Mouse (Mus musculus) urinary bladder, adult 2 months (tissue): ENCODE data around the gene Efs. TPM values are rescaled to one million over a fixed set of nuclear protein-coding genes. Genes with fewer than 3 reads are reported as not detected.
"Not testable (repeated sequence)": the region's sequence is repeated elsewhere in the genome, so short reads cannot be mapped to it uniquely, and the experiment has no call there.

Source experiments
- DNase-seq: peaks from one replicate; pipeline ENCODE4 v3.0.0; 2022; ENCODE audit warnings: low spot score
- polyA plus RNA-seq: library from polyadenylated mRNA; depleted of rRNA; stranded (reverse); fragments of >200 nt; gene quantifications from 2 replicates; pipeline ENCODE4 v1.2.3, GENCODE M21; 2012

The Efs gene
- polyA plus RNA-seq, 1 experiment = 46.6 TPM

DNA sequence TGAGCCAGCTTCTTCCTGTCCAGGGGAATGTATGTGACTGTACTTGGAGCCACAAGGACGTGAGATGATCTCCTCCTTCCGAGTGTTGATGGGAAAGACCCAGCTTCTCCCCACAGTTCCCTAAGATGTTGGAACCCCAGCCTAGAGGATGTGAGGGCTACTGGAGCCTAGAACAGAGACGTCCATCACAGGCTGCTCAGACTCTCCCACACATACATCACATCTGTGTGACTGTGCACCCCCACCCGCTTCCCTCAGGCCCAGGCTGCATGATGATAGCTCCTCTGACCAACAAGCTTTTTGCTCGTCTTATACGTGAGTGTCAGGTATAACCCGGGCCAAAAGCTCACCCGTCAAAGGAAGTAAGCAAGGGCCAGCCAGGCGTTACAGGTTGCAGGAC lies 22.9 kb upstream of the Efs start:
- no peak for DNase-seq

GRCm38 (mm10) chr14:54947008-54947407 lies 21.1 kb upstream of the Efs start:
- not testable (repeated sequence) for DNase-seq

GRCm38 (mm10) chr14:54945975-54946704 lies 20.2 kb upstream of the Efs start:
- no peak for DNase-seq

- DNase-seq = no peak
Measured at GRCm38 (mm10) chr14:54944939-54945338, 19.0 kb upstream of the Efs start.

- DNase-seq = no peak
Measured at GRCm38 (mm10) chr14:54943971-54944370, 18.0 kb upstream of the Efs start.

GRCm38 (mm10) chr14:54942479-54942878 lies 16.6 kb upstream of the Efs start:
- no peak for DNase-seq

DNA sequence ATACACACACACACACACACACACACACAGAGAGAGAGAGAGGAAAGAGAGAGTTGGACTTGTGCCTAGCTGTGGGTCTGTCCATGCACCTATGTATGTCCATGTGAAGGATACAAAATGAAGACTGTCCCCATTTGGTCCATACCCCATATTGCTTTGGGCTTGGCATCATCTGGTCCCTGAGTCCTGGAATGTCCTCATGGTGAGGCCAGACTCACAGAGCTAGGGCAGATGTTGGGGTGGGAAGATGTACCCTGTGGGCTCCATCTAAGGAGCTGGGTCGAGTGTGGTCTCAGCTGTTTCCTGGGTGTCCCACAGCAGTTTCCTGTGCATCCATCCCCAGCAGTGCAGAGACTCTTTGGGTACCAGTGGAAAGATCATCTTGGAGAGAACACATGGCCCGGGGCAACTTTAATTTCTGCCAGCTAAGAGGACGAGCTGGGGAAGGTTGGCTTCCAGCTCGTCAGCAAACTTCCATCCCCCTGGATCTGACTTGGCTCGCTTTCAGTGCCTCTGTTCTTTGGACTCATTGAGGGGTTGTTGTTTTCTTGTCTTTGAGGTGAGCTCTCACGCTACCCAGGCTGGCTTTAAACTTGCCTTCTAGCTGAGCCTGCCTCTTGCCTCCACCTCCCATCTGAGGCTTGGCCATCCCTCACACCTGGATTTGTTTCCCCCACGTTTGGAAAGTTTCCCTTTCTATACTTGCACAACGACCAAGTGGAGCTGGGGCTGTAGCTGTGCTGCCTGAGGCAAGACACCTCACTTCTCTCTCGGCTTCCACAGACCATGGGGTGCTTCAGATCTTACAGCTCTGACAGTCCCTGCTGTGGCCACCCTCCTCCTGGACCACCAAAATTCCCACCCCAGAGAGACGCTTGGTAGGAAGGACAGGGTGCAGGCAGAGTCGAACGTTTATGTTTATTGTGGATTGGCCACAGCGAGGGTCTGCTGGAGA lies 15.4 kb upstream of the Efs start:
- no peak for DNase-seq

GRCm38 (mm10) chr14:54940176-54940530 lies 14.2 kb upstream of the Efs start:
- no peak for DNase-seq

- DNase-seq = no peak
Measured at GRCm38 (mm10) chr14:54939434-54940175, 13.7 kb upstream of the Efs start.

DNA sequence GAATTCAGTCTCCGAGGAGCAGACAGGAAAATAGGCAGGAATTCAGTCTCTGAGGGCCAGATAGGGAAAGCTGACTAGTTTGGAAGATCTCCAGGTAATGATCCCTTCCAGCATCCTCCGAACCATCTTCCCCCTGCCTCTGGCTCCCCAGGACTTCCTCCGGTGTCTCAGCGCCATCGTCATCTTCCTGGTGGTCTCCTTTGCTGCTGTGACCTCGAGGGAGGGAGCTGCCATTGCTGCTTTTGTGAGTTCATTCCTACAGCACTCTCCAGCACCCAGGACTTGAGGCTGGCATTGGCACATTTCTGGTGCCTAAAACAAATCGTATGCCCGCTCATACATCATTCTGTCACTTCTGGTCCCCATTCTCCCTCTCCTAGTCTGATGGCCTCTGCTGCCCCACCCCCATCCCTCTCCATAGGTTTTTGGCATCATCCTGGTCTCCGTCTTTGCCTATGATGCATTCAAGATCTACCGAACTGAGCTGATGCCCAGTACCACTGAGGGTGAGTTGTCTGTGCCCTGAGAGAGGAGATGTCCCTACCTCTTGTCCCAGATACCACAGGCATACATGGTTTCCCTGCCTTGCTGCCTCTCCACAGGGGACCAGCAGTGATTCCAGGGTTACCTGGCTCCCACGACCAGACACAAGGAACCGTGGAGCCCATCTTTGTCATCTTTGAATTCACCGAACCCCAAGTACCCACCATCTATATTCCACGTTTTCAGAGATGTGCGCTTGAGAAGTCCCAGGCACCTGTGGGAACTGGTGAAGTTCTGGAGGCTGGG lies 12.7 kb upstream of the Efs start:
- no peak for DNase-seq

- DNase-seq = no peak
Measured at GRCm38 (mm10) chr14:54937361-54938182, 11.6 kb upstream of the Efs start.

GRCm38 (mm10) chr14:54936831-54937160 lies 10.9 kb upstream of the Efs start:
- no peak for DNase-seq

- DNase-seq = no peak
Measured at GRCm38 (mm10) chr14:54935904-54936830, 10.2 kb upstream of the Efs start, which contains the start of gene Cmtm5. Gene Cmtm5 (plus strand): TSS chr14:54936261.

DNA sequence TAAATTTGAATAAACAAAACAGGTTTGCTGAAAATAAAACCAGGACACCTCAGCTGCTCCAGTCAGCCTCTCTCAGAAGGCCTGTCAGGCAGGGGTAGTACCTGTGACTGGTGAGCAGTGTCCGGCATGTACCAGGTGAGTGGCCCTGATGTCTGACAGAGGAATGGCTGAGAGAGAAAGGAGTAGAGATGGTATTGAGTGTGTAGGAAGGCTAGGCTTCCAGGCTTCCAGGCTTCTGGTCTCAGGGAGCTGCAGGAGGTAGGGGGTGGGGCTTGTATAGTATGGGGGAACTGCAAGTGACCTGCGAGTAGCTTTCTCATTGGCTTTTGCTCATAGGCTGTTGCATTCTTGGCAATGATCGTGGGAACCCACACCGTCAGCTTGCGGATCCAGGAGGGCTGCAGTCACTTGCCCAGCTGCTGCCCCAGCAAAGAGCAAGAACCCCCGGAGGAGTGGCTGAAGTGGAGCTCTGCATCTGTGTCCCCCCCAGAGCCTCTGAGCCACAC lies 6.8 kb upstream of the Efs start, which contains the start of gene Il25:
Gene Il25 (plus strand): TSS at position 51 of the 506 bp plus-strand sequence.
- DNase-seq = no peak

DNA sequence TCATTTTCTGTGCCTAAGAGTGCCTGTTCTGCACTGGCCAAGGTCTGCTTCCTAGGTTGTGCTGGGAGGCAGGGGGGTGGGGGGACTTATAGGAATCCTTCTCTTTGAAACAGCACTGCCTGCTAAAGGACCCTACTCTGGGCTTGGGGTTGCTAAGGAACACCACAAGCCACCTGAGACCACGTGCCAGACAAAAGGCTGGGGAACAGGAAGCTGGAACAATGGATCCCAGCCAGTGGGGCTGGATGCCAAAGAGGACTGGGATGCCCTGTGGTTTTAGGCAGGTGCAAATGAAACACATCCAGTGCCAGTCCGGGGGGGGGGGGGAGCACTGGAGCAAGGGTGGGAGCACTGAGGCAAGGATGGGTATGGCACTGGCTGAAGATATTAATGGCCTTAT lies 4.5 kb upstream of the Efs start:
- no peak for DNase-seq

DNA sequence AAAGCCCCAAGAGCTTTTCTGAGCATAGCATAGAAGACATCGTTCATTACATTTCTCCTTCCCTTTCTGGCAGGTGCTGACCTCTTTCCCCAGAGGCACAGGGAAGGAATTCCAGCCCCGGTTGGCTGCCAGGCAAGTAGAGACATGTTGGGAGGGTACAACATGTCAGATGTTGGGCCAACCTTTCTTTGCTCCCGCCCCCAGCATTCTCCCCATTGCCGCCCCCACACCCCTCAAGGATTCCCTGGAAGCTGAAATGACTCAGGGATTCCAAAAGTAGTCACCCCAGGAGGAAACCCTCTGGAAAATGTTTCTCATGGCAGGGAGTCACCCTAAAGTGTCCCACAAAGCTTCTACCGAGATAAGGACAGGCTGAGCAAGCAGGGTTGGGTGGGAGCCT lies 3.9 kb upstream of the Efs start:
- no peak for DNase-seq

DNA sequence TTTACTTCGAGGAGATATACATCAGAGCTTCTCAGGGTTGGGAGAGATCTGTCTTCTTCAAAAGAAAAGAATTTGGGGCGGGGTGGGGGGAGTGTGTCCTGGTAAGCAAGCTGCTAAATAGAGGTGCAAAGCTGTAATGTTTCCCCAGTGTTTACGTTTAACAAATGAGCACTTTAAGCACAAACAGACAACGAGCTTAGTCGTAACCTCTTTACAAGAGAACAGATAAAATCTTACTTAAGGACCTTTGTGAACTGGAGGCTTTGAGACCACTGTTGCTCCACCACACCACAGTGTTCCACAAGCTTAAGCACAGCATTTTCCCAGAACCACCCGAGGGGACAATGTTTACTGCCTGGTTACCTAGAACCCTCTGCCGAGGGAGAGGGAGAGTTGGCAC lies 1.4 kb upstream of the Efs start:
- DNase-seq = no peak

DNA sequence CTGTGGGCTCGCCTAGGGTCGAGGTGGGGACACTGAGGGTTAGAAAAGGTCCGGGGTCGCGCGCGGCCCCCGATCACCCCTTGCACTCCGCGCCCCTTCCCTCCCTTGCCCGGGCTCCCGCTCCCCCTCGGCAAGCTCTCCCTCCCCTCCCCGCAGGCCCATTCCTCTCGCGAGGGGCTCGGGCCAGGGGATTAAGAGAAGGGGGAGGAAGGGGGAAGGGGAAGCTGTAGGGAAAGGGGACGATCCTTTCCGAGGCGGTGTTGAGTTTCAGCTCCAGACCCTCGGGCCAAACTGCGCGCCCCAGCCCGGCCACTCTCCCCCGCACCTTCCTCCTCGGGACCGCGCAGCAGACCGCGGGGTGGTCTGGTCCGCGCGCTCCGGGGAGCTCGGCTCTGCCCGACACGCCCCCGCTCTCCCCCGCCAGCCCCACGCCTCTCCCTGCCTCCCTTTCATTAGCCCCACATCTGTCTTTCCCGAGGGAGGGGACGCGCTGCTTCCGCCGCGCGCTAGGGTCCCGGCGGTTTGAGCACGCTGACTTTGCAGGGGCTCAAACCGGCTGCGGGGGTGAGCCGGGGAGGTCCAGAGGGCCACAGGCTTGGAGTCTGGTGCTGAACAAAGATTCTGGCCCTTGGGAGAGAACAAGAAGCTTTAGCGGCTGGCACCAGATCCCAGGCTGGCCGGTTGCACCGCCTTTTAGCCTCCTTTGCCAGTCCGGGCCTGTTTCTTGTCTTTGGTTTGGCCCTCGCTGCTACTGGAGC lies 654 bp upstream of the Efs start:
- DNase-seq = peak; percentile 67
